Mouse (Mus musculus) adrenal gland, adult 18-20 months (tissue): ENCODE data around the gene Tent4a. TPM values are rescaled to one million over a fixed set of nuclear protein-coding genes. Genes with fewer than 3 reads are reported as not detected.

ENCODE experiments used
- DNase-seq, 2 experiments: peaks; one replicate each; pipeline ENCODE4 v3.0.0; 2021 to 2022; ENCODE audit warnings: low spot score in 2 of 2
- total RNA-seq, 2 experiments: library from RNA; stranded (reverse); gene quantifications; 1 replicate in 1 of 2; 2 replicates in 1 of 2; pipeline ENCODE4 v1.2.3; 2021

Tent4a gene
- total RNA-seq, 2 experiments from 2014 or later = 17.5 to 20.9 TPM

- no peak for DNase-seq
These were observed 10.8 kb downstream of the Tent4a start for GRCm38 (mm10) chr13:69523444-69524157.

GRCm38 (mm10) chr13:69522161-69522791 is 12.1 kb downstream of the Tent4a start:
- no peak for DNase-seq

DNA sequence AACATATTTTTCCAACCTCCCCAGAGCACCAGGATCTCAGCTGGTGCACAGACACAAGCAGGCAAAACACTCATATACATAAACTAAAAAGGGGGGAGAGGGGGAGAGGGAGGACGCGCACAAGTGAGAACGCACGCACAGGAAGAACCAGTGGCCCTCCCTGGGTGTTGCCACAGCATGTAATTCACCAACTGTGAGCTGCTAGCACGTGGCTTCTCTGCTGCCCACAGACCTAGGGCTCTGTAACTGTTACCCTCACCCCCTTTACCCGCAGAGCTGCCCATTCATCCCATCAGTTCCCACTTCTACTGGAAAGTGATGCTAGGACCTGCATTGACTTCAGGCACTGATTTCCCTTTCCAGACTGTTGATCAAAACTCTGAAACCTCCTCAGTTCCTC is 15.3 kb downstream of the Tent4a start:
- no peak for DNase-seq

GRCm38 (mm10) chr13:69517445-69517844 is 17.0 kb downstream of the Tent4a start:
- DNase-seq = no peak

DNA sequence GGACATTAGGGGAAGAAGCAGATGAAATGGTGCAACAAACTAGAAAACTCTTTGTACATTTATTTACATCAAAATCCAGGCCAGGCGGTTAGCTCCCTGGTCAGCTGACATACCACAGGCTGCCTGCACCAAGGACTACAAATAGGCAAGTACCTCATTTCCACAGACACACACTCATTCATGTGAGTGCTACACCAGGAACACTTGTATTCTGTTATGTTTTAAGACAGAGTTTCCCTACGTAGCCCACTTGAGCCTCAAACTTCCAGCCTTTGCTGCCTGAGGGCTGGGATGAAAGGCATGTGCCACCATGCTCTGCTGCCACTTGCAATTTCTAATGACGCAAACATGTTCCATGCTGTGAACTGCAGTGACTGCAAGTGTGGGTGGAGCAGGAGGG is 19.3 kb downstream of the Tent4a start:
- no peak for DNase-seq

DNA sequence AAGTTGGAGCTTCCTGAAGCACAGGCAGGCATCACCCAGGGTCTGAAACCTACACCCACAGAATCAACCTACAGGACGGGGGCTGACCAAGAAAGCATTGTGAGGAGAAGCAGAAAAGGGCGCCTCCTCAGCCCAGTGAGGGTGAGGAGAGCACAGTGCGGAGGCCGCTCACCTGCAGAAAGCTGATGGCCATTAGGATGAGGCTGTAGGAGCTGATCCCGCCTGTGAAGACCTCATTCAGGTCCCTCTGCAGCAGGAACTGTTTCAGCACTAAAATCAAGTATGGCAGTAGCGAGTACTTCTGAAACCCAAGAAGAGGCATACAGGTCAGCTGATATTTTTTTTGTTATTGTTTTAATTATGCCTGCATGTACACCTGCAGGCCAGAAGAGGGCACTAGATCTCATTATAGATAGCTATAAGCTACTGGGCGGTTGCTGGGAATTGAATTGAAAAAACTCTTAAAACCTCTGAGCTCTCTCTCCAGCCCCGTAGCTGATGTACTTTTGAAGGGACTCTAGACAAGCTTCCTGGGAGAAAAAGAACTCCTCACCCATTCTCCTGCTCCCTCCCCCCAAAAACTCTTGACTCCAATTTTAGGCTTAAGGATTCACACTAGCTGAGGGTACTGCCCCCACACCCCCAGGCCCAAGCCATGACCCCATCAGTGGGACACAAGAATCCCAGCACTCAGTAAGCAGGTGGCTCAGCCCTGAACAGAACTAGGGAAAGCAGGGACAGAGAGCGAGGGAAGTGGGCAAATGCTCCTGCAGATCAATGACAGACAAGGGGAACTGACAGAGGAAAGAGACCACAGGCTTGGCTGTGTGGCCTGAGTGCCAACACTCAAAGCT is 24.8 kb downstream of the Tent4a start:
- DNase-seq = peak in 1 of 2 experiments; percentile 16

DNA sequence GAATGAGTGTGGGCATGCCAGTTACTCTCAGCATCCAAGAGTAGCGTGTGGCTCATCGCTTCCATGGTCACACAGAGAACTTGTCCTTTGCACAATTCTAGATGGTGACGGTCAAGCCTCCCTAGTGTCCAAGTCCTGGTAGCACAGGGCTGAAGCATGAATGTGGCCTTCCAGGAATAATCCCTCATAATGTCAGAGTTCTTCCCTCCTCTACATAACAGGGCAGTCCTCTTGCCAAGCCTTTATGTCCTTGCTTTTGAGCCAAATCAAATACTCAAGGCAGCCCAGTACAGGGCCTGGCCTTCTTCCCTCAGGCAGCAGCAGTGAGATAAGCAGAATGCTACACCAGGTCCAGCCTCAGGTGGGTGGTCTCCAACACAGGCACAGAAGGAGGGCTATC is 26.8 kb downstream of the Tent4a start:
- DNase-seq = peak in 1 of 2 experiments; percentile 33

GRCm38 (mm10) chr13:69506341-69507086 is 27.9 kb downstream of the Tent4a start:
- DNase-seq = no peak

GRCm38 (mm10) chr13:69502863-69503262 is 31.6 kb downstream of the Tent4a start:
- DNase-seq = no peak

DNA sequence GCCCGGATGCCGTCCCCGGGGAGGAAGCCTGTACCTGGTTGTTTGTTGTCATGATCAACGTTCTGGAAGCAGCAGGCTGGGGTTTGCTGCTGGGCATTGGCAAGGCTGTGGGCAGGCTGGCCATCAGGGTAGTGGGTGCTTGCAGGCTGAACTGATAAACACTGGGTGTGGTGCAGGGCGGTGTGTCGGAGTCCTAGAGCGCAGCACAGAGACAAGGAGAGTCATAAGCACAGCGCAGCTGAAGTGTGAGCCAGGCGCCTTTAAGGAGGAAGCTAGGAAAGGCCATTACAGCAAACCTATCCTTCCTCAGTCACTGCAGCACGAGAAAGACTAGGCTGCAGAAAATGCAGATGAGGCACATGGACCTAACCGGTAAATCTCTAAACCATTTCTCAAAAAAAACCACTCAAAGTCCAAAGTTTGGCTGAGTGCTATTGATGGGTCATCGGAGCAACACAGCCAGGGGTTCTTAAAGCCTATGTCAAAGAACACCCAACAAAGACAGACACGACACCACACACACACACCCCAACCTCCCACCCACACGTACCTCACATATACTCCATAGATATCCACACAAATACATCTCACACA is 32.2 kb downstream of the Tent4a start:
- no peak for DNase-seq

DNA sequence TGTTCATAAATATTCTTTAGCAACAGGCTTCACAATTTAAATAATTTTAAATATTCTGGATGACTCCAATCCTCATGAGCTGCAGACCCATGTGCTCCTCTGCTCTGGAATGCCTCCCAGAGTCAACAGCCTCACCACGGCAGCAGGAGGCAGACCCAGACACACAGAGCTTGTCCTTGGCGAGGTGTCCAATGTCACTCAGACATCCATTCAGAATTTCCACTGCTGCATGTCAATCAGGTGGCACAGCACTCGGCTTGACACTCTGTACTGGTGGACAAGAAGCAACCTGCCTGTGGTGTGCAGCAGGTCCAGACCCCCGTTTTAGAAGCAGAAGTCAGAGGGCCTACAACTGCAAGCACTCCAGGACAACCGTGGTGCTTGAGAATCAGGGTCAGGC is 36.1 kb downstream of the Tent4a start:
- no peak for DNase-seq

DNA sequence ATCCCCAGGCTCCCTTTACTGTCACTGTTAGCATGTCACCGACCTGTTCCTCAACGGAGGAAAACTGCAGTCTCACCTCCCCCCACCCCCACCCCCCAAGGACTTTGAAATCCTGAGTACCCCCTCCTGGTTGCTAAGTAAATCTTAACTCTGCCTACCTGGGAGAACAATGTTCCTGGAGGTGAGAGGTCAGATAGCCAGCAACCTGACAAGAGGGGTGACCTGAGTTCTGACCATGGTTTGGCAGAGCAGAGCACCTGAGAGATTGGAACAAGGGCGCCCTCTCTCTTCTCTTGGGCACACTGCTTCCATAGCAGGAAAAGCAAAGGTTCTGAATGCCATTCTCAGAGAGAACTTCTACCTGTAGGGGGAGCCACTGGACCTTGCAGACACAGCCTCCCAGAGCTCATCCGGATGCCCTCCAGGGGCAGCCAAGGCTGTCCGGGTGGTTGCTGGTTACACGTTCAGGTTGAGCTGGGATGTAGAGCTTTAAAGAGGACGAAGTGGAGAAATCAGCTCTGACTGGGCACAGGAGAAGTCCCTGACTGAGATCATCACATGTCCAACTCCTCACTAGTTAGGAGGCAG is 41.4 kb downstream of the Tent4a start:
- DNase-seq = peak in 1 of 2 experiments; percentile 55

- DNase-seq = no peak
These were observed 44.6 kb downstream of the Tent4a start for GRCm38 (mm10) chr13:69489777-69490176.

DNA sequence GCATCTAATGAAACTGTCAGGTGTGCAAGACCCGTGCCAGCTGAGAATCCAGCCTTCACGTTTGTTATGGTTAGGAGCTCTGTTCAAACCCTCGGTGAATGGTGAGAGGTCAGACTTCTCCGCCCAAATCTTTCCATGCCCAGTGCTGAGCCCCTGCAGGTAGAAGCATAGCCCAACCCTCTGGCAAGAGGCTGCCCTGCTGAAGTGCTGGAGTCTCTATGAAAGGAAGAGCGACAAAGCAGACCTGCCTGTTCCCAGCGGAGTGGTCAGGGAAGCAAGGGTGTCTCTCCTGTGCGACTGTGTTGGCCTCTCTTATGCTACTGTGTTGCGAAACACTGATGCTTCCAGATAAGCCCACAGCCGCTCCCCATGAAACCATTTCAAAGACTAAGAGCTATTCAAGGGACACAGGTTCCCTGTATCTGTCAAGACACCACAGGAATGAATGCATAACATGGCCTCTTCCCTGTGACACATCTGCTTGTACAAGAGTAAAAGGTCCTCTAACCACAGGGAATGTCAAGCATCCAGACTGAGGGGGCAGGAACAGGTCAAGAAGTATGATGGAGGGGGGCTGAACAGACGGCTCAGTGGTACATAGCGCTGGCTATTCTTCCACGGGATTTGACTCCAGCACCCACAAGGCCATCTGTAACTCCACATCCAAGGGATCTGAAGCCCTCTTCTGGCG is 45.7 kb downstream of the Tent4a start:
- DNase-seq = peak in 1 of 2 experiments; percentile 13

- peak in 1 of 2 experiments; percentile 20 for DNase-seq
These were observed 46.7 kb downstream of the Tent4a start for GRCm38 (mm10) chr13:69487611-69488275.

DNA sequence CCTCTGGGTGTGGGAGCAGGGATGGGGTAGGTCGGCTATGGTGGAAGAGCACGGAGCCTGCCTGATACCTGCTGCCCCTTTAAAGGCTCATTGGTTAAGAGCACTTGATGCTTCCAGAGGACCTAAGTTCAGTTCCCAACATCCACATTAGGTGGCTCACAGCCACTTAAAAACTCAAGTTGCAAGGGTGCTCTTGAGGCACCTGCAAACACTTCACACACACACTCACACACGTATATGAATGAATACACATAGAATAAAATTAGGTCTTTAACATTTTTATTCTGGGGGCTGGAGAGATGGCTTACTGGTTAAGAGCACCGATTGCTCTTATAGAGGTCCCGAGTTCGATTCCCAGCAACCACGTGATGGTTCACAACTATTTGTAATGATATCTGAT is 47.3 kb downstream of the Tent4a start:
- peak in 1 of 2 experiments; percentile 9 for DNase-seq

DNA sequence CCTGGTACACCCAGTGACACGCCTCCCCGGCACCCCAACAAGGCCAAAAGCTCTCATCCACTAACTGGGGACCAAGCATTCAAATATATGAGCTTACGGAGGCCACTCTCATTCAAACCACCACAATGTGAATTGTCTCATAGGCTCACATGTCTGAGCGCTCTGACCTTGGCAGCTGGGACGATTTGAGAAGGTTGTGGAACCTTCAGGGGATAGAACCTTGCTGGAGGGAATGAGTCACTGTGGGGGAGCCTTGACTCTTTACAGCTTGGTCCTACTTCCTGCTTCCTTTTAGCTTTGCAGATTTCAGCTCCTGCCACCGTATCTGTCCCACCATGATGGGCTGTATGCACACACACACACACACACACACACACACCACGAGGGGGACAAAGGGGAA is 48.6 kb downstream of the Tent4a start:
- DNase-seq = no peak

GRCm38 (mm10) chr13:69485326-69485725 is 49.1 kb downstream of the Tent4a start:
- DNase-seq = no peak

DNA sequence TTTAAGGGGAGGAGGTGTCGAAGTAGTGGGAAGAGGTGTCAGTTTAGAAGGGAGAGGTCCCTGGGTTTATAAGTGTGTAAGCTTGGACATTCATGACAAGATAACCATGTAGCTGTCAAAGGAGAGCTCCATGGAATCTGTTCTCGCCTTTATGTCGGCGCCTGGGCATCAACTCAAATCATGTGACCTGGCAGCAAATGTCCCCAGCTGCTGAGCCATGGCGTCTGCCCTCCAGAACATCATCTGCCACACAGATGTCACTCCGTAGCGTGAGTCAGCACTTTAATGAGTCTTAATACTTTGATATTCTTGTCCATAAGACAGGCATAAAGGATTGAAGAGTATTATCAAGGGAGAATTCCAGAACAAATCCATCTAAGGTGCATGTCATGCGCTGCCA is 51.7 kb downstream of the Tent4a start:
- no peak for DNase-seq
